Mouse (Mus musculus) neural tube, embryonic 12.5 days (tissue): ENCODE results near the gene Ndufaf5. TPM values are rescaled to one million over a fixed set of nuclear protein-coding genes. Genes with fewer than 3 reads are reported as not detected.

Source experiments
- ATAC-seq: fragments of 200-750 bp; cut with Nextera tagmentation; 2 replicates; pipeline ENCODE4 v1.8.0; 2017; ENCODE audit warnings: low read depth, mild to moderate bottlenecking, moderate TSS enrichment, moderate library complexity; ENCODE audit not compliant: low FRiP score
- H3K27ac ChIP-seq: fragments of 300-500 bp; sonication (generic); 2 replicates; pipeline ENCODE4 v1.5.1; 2016
- H3K27me3 ChIP-seq: fragments of 300-500 bp; sonication (generic); replicated peaks from 2 replicates; pipeline ENCODE4 v1.6.1; 2016; ENCODE audit warnings: mild to moderate bottlenecking
- H3K36me3 ChIP-seq: fragments of 300-500 bp; sonication (generic); 2 replicates; pipeline ENCODE4 v1.6.1; 2016; ENCODE audit warnings: mild to moderate bottlenecking
- H3K4me1 ChIP-seq: fragments of 300-500 bp; sonication (generic); 2 replicates; pipeline ENCODE4 v1.6.1; 2016
- H3K4me2 ChIP-seq: fragments of 300-500 bp; sonication (generic); replicated peaks from 2 replicates; pipeline ENCODE4 v1.6.1; 2016; ENCODE audit warnings: mild to moderate bottlenecking
- H3K4me3 ChIP-seq: fragments of 300-500 bp; sonication (generic); 2 replicates; pipeline ENCODE4 v1.5.1; 2016
- H3K9ac ChIP-seq: fragments of 300-500 bp; sonication (generic); 2 replicates; pipeline ENCODE4 v1.6.1; 2016; ENCODE audit warnings: mild to moderate bottlenecking
- H3K9me3 ChIP-seq: fragments of 300-500 bp; sonication (generic); 2 replicates; pipeline ENCODE4 v1.6.1; 2016; ENCODE audit warnings: mild to moderate bottlenecking
- whole genome bisulfite sequencing: fragments of 180-500 bp; shearing (Covaris S2); methylation state at CpG from one replicate; pipeline ENCODE4 v1.1.7; 2016; 5-methylcytosine and 5-hydroxymethylcytosine counted together
- polyA plus RNA-seq: library from polyadenylated mRNA; unstranded; fragments of >200 nt; fragmentation: Nextera tagmentation; extraction: Ambion mirVana; gene quantifications from 2 replicates; pipeline ENCODE4 v1.2.1, GENCODE M21; 2016

The Ndufaf5 gene
- polyA plus RNA-seq, 1 experiment from 2014 or later: 32.7 TPM

DNA sequence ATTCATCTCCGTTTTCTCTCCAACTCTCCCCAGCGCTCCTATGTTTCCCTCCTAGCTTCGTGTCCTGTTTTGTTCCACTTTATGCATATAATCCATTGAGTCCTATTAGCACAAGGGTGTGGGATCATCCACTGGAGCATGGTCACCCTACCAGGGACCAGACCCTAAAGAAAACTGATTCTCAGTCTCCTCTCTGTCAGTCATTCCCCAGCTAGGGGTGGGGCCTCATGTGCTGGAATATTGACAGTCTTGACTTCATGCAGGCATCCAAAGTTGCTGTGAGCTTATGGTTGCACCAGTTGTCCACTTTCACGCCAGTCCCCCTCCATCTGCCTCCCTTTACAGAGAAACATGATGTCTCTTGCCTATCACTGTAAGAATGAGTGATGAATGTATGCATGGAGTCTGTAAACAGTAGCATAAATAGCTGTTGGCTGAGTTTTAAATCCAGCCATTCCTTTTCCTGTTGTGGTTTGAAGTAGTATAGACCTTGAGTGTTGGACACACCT is 44.1 kb downstream of the Ndufaf5 start:
- Histone ChIP-seq H3K4me1 (no peaks in the 10 kb centered on the region), H3K27ac (no peak overlapping the region), H3K36me3 (no peaks in the 10 kb centered on the region), H3K9me3 (no peaks in the 10 kb centered on the region), H3K4me3 (no peak overlapping the region), H3K27me3 (no peaks in the 10 kb centered on the region), H3K9ac (no peak overlapping the region), H3K4me2 (no peak overlapping the region)
- no peak for ATAC-seq
- 93% methylated on average over 4 of the region's 4 CpGs for WGBS

DNA sequence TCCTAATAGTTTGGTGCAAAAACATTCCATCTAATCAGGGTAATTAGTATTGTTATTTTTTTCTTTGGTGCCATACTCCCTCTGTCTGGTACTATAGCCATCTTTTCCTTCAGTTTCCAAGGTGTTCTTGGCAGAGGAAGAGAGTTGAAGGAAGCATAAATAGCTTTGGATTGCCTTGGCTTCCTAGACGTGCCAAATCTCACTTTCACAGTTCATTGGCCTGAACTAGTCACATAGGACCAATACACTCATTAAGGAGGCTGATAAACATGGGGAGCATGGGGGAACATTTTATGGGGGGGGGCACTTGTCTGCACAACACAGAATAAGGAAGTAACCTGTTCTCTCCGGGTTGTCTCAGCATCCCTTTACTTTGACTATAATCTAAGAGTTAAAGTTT is 45.0 kb downstream of the Ndufaf5 start:
- no peak for ATAC-seq
- H3K27ac ChIP-seq: no peak overlapping the region
- H3K9me3 ChIP-seq: no peaks in the 10 kb centered on the region
- no peak overlapping the region for H3K9ac ChIP-seq
- H3K36me3 ChIP-seq: no peaks in the 10 kb centered on the region
- H3K4me2 ChIP-seq: no peak overlapping the region
- no peaks in the 10 kb centered on the region for H3K4me1 ChIP-seq
- no peak overlapping the region for H3K4me3 ChIP-seq
- H3K27me3 ChIP-seq: no peaks in the 10 kb centered on the region
- WGBS: 70% methylated on average over 2 of the region's 2 CpGs

DNA sequence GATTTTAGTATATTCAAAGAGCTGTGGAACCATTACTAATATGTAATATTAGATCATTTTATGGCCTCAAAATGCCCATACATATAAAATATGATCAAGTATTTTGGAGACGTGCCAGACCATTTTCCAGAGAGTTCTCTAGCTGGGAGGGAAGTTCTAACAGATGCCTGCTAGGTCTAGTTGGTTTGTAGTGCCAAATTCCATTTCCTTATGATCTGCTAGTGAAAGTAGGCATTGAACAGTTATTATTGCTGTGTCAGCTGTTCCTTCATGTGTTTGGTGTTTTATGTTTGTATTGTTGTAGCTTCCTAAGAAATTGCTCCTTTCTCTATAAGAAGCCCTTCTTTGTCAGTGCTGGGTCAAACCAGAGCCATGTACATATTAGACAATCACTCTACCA is 45.5 kb downstream of the Ndufaf5 start:
- Histone ChIP-seq H3K4me1 (no peaks in the 10 kb centered on the region), H3K27me3 (no peaks in the 10 kb centered on the region), H3K27ac (no peak overlapping the region), H3K9me3 (no peaks in the 10 kb centered on the region), H3K4me2 (no peak overlapping the region), H3K9ac (no peak overlapping the region), H3K4me3 (no peak overlapping the region), H3K36me3 (no peaks in the 10 kb centered on the region)
- 77% methylated on average over 1 of the region's 1 CpGs for WGBS
- ATAC-seq: no peak

DNA sequence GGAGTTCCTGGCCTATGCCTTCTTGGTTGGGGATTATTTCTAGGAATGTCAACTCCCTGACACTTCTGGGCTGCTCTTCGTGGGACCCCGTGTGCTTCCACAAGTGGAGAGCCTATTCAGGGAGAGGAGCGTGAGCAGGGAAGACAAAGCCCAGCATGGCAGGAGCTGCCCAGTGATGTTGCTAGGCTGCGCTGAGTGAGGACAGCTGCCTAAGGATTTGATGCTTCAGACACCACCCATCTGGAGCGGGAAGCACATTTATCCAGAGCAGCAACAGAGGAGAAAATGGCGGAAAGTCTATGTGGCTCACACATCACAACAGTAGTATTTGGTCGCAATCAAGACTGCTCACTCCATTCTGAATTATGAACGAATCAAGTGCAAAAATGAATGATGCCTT is 49.9 kb downstream of the Ndufaf5 start:
- H3K9ac ChIP-seq: no peak overlapping the region
- H3K4me1 ChIP-seq: no peaks in the 10 kb centered on the region
- H3K4me3 ChIP-seq: no peak overlapping the region
- H3K27me3 ChIP-seq: no peaks in the 10 kb centered on the region
- H3K4me2 ChIP-seq: no peak overlapping the region
- H3K27ac ChIP-seq: no peak overlapping the region
- peak; percentile 29; the same call in 1 of the 2 replicates for ATAC-seq
- H3K9me3 ChIP-seq: no peaks in the 10 kb centered on the region
- no peaks in the 10 kb centered on the region for H3K36me3 ChIP-seq
- 58% methylated on average over 8 of the region's 8 CpGs for WGBS

DNA sequence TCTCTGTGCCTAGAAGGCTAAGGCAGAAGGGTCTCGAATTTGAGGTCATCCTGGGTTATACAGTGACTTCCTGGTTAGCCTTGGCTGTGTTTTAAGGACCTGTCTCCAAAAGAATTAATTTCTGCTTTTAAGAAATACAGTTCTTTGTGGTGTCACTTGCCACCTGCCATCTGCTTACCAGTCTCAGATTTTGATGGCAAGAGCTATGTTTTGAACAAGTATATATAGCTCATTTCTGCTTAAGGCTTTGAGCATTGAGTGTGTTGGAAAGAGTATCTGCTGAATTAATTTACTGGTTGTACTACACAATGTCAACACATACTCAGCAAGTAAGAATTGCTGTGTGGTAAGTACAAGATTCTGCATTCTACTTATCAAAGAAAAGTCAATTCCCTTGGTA is 59.8 kb downstream of the Ndufaf5 start:
- no peaks in the 10 kb centered on the region for H3K9me3 ChIP-seq
- ATAC-seq: no peak
- no peak overlapping the region for H3K9ac ChIP-seq
- no peaks in the 10 kb centered on the region for H3K36me3 ChIP-seq
- H3K4me2 ChIP-seq: no peak overlapping the region
- H3K4me1 ChIP-seq: no peaks in the 10 kb centered on the region
- H3K4me3 ChIP-seq: no peak overlapping the region
- no peaks in the 10 kb centered on the region for H3K27me3 ChIP-seq
- 46% methylated on average over 1 of the region's 1 CpGs for WGBS
- no peak overlapping the region for H3K27ac ChIP-seq

DNA sequence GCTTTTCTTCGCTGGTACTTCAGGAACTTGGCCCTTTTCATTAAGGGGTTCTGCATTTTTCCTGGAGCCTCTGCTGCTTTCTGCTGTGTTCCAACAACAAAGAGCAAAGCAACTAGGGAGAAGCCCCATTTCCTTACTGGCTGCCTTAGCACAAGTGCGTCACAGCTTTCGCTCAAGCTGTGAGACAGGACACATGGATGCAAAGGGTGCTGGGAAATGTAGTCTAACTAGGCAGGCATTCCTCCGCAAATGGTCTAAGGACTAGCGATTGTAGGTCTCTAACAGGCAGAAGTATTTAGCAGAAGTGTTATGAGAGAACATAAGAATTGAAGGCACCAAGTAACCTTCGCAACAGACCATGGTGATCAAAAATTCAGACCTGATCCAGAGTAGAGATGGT is 66.8 kb downstream of the Ndufaf5 start:
- Histone ChIP-seq H3K4me2 (no peak overlapping the region), H3K4me3 (no peak overlapping the region), H3K4me1 (no peaks in the 10 kb centered on the region), H3K27ac (no peak overlapping the region), H3K9ac (no peak overlapping the region), H3K36me3 (no peaks in the 10 kb centered on the region), H3K9me3 (no peaks in the 10 kb centered on the region), H3K27me3 (no peaks in the 10 kb centered on the region)
- peak; percentile 66 for ATAC-seq
- 57% methylated on average over 6 of the region's 6 CpGs for WGBS

DNA sequence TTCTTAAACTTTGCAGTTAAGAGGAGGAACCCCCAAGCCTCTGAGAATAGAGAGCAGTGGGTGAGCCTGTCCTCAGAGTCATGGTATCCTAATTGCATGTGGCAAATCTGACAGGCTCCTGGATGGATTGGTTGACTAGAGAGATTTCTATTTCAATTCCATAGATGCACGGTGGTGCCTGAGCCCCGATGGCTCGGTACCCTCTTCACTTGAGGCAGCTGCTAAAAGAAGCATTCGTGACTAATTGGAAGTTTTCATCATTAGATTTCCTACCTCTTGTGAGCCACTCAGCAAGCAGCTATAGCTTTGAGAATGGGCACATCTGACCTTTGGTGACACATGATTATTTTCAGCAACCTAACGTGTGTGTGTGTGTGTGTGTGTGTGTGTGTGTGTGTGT is 71.9 kb downstream of the Ndufaf5 start:
- 82% methylated on average over 5 of the region's 5 CpGs for WGBS
- Histone ChIP-seq H3K4me2 (no peak overlapping the region), H3K4me3 (no peak overlapping the region), H3K9ac (no peak overlapping the region), H3K27ac (no peak overlapping the region), H3K9me3 (no peaks in the 10 kb centered on the region), H3K36me3 (no peaks in the 10 kb centered on the region), H3K27me3 (no peaks in the 10 kb centered on the region), H3K4me1 (no peaks in the 10 kb centered on the region)
- ATAC-seq: no peak

DNA sequence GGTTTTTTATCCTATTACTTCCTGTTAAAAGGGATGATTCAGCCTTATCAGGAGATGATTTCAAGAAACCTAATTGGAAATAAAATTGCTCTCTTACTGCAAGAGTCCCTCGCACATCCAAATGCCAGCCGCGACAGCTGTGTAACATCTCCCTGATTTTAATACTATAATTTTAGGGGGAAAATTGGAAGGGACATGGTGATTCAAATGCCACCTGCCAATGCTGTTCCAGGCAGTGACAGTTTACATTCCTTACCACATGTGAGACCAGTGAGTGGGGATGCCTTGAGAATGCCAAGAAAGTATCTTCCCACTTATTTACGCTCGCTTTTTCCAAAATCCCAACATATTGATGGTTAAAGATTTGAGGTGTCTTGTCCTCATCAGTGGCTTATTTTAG is 72.7 kb downstream of the Ndufaf5 start:
- H3K9ac ChIP-seq: no peak overlapping the region
- no peak overlapping the region for H3K4me2 ChIP-seq
- WGBS: 94% methylated on average over 5 of the region's 5 CpGs
- H3K4me1 ChIP-seq: no peaks in the 10 kb centered on the region
- H3K9me3 ChIP-seq: no peaks in the 10 kb centered on the region
- ATAC-seq: no peak
- H3K36me3 ChIP-seq: no peaks in the 10 kb centered on the region
- H3K4me3 ChIP-seq: no peak overlapping the region
- H3K27ac ChIP-seq: no peak overlapping the region
- no peaks in the 10 kb centered on the region for H3K27me3 ChIP-seq

Other genes starting within 250 kb of the Ndufaf5 start
- gene Tasp1, start 103.8 kb upstream of the Ndufaf5 start, polyA plus RNA-seq: 12.8 and 14.4 TPM in 2 replicates
- not detected in 2 replicates for gene Gm17374, start 18.6 kb upstream of the Ndufaf5 start, polyA plus RNA-seq
- gene Esf1, start 85 bp upstream of the Ndufaf5 start, polyA plus RNA-seq: 23.6 and 28.8 TPM in 2 replicates
- gene Sel1l2, start 219.1 kb downstream of the Ndufaf5 start, polyA plus RNA-seq: not detected in 2 replicates
- gene Macrod2, start 224.7 kb downstream of the Ndufaf5 start, polyA plus RNA-seq: 52.6 and 53.8 TPM in 2 replicates